Mouse (Mus musculus): ENCODE results near the gene Prnd.

Gene Prnd

GRCm38 (mm10) chr2:131988550-131988949 is 37.9 kb downstream of the Prnd start:
- DNase-seq = no peak

- DNase-seq = no peak
Measured at GRCm38 (mm10) chr2:131992487-131992886, 41.8 kb downstream of the Prnd start.

DNA sequence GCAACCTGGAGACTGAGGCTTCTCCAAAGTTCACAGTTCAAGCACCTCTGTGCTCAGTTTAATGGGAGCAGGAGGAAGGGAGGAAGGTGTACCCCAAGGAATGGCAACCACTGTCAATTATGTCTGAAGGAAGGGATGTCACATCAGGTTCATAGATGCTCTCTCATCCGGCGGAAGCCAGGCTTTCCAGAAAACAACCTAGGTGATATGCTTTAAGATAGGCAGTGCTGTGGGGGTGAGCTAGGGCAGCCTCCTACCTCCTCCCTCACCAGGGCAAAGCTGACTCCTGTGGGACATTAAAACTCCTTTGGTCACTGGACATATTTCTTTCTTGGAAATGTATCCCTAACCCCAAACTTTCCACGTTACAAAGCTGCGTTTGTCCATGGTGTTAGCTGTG is 42.5 kb downstream of the Prnd start:
- DNase-seq = no peak

GRCm38 (mm10) chr2:131993563-131994088 is 43.0 kb downstream of the Prnd start:
- no peak for DNase-seq

DNA sequence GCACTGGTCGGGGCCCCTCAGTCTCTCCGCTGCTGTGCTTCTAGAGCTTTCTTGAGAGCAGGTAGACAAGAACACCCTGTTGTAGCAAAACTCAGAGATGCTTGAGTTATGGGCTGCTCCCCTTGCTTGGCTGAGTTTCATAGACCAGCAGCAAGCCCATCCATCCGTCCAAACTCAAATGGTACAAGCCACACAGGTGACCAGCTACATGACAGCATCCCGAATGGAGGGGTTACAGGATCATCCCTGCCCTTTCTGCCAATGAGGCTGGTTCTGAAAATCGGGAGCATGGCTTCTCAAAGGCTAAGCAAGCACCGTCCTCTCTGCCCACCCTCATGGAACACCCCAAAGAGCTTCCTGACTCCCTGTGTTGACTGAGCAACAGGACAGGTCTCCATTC is 44.3 kb downstream of the Prnd start:
- DNase-seq = no peak

DNA sequence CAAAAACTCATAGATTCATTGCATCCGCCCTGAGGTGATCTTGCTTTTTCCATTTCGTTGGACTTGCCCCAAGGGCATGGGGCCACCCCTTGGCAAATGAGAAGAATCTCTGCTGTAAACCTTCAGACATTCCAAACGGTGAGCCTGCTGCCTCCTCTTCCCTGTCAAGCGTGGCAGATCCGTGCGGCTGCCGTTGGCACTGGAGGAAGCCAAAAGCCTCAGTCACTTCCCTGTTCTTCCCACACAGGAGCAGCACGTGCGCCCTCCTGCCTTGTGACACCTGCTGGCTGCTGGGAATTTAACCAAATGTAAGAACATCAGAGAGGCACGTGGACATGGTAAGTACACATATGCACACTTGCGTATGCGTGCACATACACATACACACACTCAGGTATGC is 45.1 kb downstream of the Prnd start:
- peak; percentile 48 for DNase-seq

- DNase-seq = no peak
Measured at GRCm38 (mm10) chr2:131996369-131996768, 45.7 kb downstream of the Prnd start.

DNA sequence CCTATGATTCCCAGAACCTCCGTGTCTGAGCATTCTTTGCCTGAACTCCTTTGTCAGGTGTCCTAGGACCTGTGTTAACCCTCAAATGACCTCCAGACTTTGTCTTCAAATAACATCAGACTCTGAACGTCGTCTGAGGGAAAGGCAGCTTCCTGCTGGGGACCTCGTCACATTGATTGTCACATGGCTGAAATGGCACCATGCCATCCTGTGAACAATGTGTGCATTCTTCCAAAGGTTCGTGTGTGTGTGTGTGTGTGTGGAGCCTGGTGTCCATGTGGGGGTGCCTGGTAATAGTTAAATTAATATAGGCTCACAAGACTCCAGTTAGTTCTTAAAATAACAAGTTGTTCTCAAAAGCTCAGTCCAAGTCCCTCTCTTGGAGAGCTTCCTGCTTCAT is 46.7 kb downstream of the Prnd start:
- DNase-seq = no peak

DNA sequence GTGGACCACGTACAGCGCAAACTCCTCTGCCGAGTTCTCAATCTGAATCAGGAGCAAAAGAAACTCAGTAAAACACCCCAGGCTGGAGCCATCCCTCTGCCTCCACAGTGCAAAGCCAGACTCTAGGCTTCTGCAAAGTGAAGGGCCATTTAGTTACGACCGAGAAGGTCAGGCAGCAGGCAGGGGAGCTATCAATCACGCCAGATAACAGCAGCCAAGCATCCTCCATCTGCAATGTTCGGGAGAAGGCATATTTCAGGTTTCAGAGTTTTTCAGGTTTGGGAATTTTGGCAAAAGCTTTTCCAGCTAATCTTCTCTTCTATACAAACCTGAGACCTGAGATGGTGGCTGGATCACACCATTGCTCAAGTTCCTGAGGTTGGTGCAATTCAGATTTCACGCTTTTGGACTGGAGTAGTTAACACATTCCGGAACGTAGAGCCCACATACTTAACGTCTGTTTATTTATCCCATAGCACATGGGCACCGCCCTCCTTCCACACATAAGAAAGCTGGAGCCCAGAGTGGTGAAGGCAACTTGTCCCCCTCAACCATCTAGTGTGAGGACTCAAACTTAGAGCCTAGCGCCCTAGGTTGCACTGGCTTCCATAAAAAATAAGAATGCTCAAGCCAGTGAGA is 51.2 kb downstream of the Prnd start:
- DNase-seq = no peak

- no peak for DNase-seq
Measured at GRCm38 (mm10) chr2:132003916-132004315, 53.3 kb downstream of the Prnd start.

DNA sequence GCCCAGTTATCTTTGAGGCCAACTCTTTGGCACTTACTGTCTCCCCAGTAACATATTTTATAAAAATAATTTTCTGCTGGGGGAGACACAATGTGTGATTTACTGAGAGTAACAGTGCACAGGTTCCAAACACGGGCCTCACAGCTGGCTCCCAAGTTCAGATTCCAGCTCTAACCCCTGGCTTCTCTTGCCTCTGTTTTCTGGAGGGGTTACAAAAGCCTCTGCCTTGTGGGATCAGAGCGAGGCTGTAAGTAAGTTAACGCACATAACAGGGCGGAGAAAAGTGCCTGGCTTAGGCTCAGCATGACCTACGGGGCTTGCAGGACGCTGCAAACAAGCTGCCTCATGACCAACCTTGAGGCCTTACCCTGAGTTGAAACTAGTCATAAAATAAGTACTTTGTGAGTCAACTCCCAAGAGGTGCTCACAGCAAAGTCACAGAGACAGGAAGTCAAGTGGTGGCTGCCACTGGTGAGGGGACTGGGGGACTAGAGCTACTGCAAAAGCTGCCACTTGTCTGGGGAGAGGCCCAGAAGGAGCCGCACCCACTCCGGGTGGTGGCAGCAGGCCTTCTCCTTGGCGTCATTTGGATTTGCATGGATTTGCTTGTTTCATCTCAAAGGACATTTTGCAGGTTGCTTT is 54.0 kb downstream of the Prnd start:
- DNase-seq = no peak

DNA sequence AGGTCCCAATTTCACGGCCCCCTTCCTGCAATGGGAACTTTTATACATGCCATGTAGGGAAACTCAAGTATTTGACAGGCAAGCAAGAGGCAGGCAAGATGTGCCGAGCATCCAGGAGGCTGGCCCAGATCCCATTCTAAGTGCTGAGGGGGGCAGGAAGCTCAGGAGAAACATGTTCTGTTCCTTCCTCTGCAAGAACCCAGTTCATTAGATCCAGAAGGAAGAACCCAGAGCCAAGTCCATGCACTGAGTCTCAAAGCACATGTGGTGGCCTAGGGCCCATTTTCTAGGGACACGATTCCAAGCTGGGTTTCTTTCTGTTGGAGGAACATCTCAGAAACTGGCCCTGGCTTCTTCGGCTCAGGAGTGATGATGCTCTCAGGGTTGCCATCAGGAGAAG is 54.8 kb downstream of the Prnd start:
- no peak for DNase-seq
